Comparison of ENCODE assay signal across 32 mouse cellular contexts in the genomic region with DNA sequence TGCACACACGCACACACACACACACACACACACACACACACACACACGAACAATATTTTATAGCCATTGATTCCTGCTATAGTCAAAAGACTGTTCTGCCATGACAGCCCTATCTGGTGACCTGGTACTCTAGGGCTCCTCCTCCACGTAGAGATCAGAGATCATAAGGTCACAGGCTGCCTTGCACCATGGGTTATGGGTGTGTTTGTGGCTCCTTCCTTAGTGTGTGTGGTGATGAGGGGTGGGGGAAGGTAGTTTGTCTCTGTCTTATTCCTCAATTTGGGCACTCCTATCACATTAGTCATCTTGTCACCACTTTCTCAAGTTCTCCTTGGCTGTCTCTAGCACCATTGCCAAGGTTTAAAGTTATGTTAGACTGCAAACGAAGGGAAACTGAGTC. TPM values are rescaled to one million over a fixed set of nuclear protein-coding genes. Genes with fewer than 3 reads are reported as not detected.
DNase-seq lines count a peak whose midpoint lies in the region; ATAC-seq lines count a peak whose summit lies in the region.
"Had no signal": no experiment of that assay in that cellular context is flagged by ENCODE, and none has a peak within 500 bp of the region (broad histone marks: within the 10 kb centered on the region; RNA-seq: fewer than 3 reads in every experiment).

No protein-coding gene starts in this region.

- 67% methylated on average over 4 of the region's 4 CpGs for WGBS in hindbrain, embryonic 11.5 days

- H3K9ac ChIP-seq in hindbrain, embryonic 11.5 days (ENCODE audit: low read depth, low read length) = no peak overlapping the region
- H3K9ac ChIP-seq: embryonic facial prominence, embryonic 13.5 days; forebrain, embryonic 12.5 days; forebrain, embryonic 15.5 days; hindbrain, embryonic 14.5 days had no signal

- no peak overlapping the region for H3K27ac ChIP-seq in hindbrain, embryonic 11.5 days (ENCODE audit: low read depth, low read length)
- H3K27ac ChIP-seq: embryonic facial prominence, embryonic 10.5 days; embryonic facial prominence, embryonic 13.5 days; forebrain, embryonic 12.5 days; forebrain, embryonic 15.5 days; hindbrain, embryonic 10.5 days; hindbrain, embryonic 14.5 days; hindbrain, postnatal 0 days had no signal

- no peaks in the 10 kb centered on the region for H3K4me1 ChIP-seq in hindbrain, embryonic 11.5 days (replicated peaks; ENCODE audit: control insufficient read depth, insufficient read depth, low read length)
- H3K4me1 ChIP-seq: embryonic facial prominence, embryonic 10.5 days; embryonic facial prominence, embryonic 13.5 days; forebrain, embryonic 12.5 days; forebrain, embryonic 15.5 days; hindbrain, embryonic 10.5 days had no signal

- DNase-seq in lung, postnatal 36 days = peak; percentile 32
- no peak for DNase-seq in lung, postnatal 14 days
- DNase-seq in hindbrain, embryonic 11.5 days (ENCODE audit: low spot score) = no peak
- DNase-seq in right cerebral cortex, postnatal 14 days = no peak
- DNase-seq: adrenal gland, adult 8-10 months; adrenal gland, postnatal 25 days; cerebellum, adult 11-12 months; cerebellum, adult 8-10 months; cerebellum, postnatal 10 days; cerebellum, postnatal 36 days; embryo, embryonic 11 days; gastrocnemius, postnatal 25 days had no signal

- no peak overlapping the region for H3K4me2 ChIP-seq in hindbrain, embryonic 11.5 days (replicated peaks; ENCODE audit: low read depth, low read length)
- H3K4me2 ChIP-seq: embryonic facial prominence, embryonic 13.5 days; forebrain, embryonic 12.5 days; forebrain, embryonic 15.5 days; heart, embryonic 11.5 days; hindbrain, embryonic 14.5 days had no signal

- H3K4me3 ChIP-seq in hindbrain, embryonic 11.5 days (ENCODE audit: low read depth, low read length) = no peak overlapping the region
- H3K4me3 ChIP-seq: embryonic facial prominence, embryonic 10.5 days; embryonic facial prominence, embryonic 13.5 days; erythroblast, embryonic 14.5 days; forebrain, embryonic 12.5 days; forebrain, embryonic 15.5 days; hindbrain, embryonic 10.5 days had no signal

- no peaks in the 10 kb centered on the region for H3K27me3 ChIP-seq in hindbrain, embryonic 11.5 days (ENCODE audit: control insufficient read depth, insufficient read depth, low read length)
- H3K27me3 ChIP-seq: embryonic facial prominence, embryonic 13.5 days; forebrain, embryonic 12.5 days; forebrain, embryonic 15.5 days had no signal

- peak; percentile 97 for ATAC-seq in megakaryocyte, adult 5-6 weeks (ENCODE audit: poor library complexity, severe bottlenecking)
- ATAC-seq in neutrophil, adult 5-6 weeks (ENCODE audit: extremely low read depth, insufficient number of reproducible peaks, low FRiP score, poor library complexity, severe bottlenecking) = peak; percentile 75
- no peak for ATAC-seq in hindbrain, embryonic 11.5 days (ENCODE audit: low FRiP score)
- ATAC-seq: activated CD4-positive, CD25-positive, alpha-beta regulatory T cell, adult 4 months; forebrain, embryonic 15.5 days; hindbrain, postnatal 0 days had no signal

- no peaks in the 10 kb centered on the region for H3K9me3 ChIP-seq in hindbrain, embryonic 11.5 days (ENCODE audit: control insufficient read depth, low read length)
- H3K9me3 ChIP-seq: embryonic facial prominence, embryonic 10.5 days; embryonic facial prominence, embryonic 13.5 days; forebrain, embryonic 12.5 days; forebrain, embryonic 15.5 days; hindbrain, embryonic 10.5 days had no signal

- no peaks in the 10 kb centered on the region for H3K36me3 ChIP-seq in hindbrain, embryonic 11.5 days (ENCODE audit: control insufficient read depth, insufficient read depth, low read length)
- H3K36me3 ChIP-seq: embryonic facial prominence, embryonic 10.5 days; embryonic facial prominence, embryonic 13.5 days; forebrain, embryonic 12.5 days; forebrain, embryonic 15.5 days; hindbrain, embryonic 10.5 days had no signal

RNA-seq across cellular contexts. Expression of a gene that starts 5.7 kb away (rescaled TPM):
- total RNA-seq in megakaryocyte, adult 5-6 weeks (2015) = 80.0 and 80.1 TPM in 2 replicates
- 36.3 and 48.1 TPM in 2 replicates for total RNA-seq in megakaryocyte, adult 5-6 weeks (2017)
- 246 and 256 TPM in 2 replicates for total RNA-seq in neutrophil, adult 5-6 weeks (2017)
- 1.2 and 1.8 TPM in 2 replicates for polyA plus RNA-seq in hindbrain, embryonic 11.5 days (2014; fragmentation: Nextera tagmentation; extraction: Ambion mirVana)
- polyA plus RNA-seq: activated CD4-positive, CD25-positive, alpha-beta regulatory T cell, adult 4 months; erythroblast, embryonic 14.5 days had no signal

RNA-seq across cellular contexts. Expression of a gene that starts 23.5 kb away (rescaled TPM):
- total RNA-seq in megakaryocyte, adult 5-6 weeks (2015) = 6.3 and 8.1 TPM in 2 replicates
- 6.9 and 7.4 TPM in 2 replicates for total RNA-seq in megakaryocyte, adult 5-6 weeks (2017)
- total RNA-seq in neutrophil, adult 5-6 weeks (2017) = 3.3 and 3.7 TPM in 2 replicates
- 6.7 and 7.7 TPM in 2 replicates for polyA plus RNA-seq in hindbrain, embryonic 11.5 days (2014; fragmentation: Nextera tagmentation; extraction: Ambion mirVana)
- polyA plus RNA-seq: erythroblast, embryonic 14.5 days had no signal

RNA-seq across cellular contexts. Expression of a gene that starts 32.8 kb away (rescaled TPM):
- total RNA-seq in megakaryocyte, adult 5-6 weeks (2015) = not detected in 2 replicates
- not detected in 2 replicates for total RNA-seq in megakaryocyte, adult 5-6 weeks (2017)
- total RNA-seq in neutrophil, adult 5-6 weeks (2017) = 1.9 and 2.1 TPM in 2 replicates
- not detected in 2 replicates for polyA plus RNA-seq in hindbrain, embryonic 11.5 days (2014; fragmentation: Nextera tagmentation; extraction: Ambion mirVana)
- total RNA-seq: adrenal gland, adult 8-10 months; adrenal gland, postnatal 25 days; ES-E14; gastrocnemius, adult 8-10 months; gastrocnemius, postnatal 25 days; heart, adult 8-10 months; heart, postnatal 25 days had no signal
- polyA plus RNA-seq: activated CD4-positive, CD25-positive, alpha-beta regulatory T cell, adult 4 months; cortical plate, adult 2 months; embryonic facial prominence, embryonic 10.5 days; embryonic facial prominence, embryonic 13.5 days; erythroblast, embryonic 14.5 days; forebrain, embryonic 12.5 days; forebrain, embryonic 15.5 days; gonadal fat pad, adult 2 months; heart, embryonic 11.5 days; heart, embryonic 14.5 days; heart, postnatal 0 days; hindbrain, embryonic 10.5 days; hindbrain, postnatal 0 days had no signal

RNA-seq across cellular contexts. Expression of a gene that starts 40.9 kb away (rescaled TPM):
- total RNA-seq in megakaryocyte, adult 5-6 weeks (2015) = 7.1 and 13.3 TPM in 2 replicates
- 6.9 and 9.3 TPM in 2 replicates for total RNA-seq in megakaryocyte, adult 5-6 weeks (2017)
- 9.1 and 9.7 TPM in 2 replicates for total RNA-seq in neutrophil, adult 5-6 weeks (2017)
- polyA plus RNA-seq in hindbrain, embryonic 11.5 days (2014; fragmentation: Nextera tagmentation; extraction: Ambion mirVana) = 17.1 and 18.5 TPM in 2 replicates
- polyA plus RNA-seq: erythroblast, embryonic 14.5 days had no signal

RNA-seq across cellular contexts. Expression of a gene that starts 48.6 kb away (rescaled TPM):
- not detected in 2 replicates for total RNA-seq in megakaryocyte, adult 5-6 weeks (2015)
- not detected in 2 replicates for total RNA-seq in megakaryocyte, adult 5-6 weeks (2017)
- not detected in 2 replicates for total RNA-seq in neutrophil, adult 5-6 weeks (2017)
- 2.7 and 2.9 TPM in 2 replicates for polyA plus RNA-seq in hindbrain, embryonic 11.5 days (2014; fragmentation: Nextera tagmentation; extraction: Ambion mirVana)
- polyA plus RNA-seq: activated CD4-positive, CD25-positive, alpha-beta regulatory T cell, adult 4 months; erythroblast, embryonic 14.5 days; heart, postnatal 0 days had no signal
